8 mouse cellular contexts compared by ENCODE assay signal in the genomic region with DNA sequence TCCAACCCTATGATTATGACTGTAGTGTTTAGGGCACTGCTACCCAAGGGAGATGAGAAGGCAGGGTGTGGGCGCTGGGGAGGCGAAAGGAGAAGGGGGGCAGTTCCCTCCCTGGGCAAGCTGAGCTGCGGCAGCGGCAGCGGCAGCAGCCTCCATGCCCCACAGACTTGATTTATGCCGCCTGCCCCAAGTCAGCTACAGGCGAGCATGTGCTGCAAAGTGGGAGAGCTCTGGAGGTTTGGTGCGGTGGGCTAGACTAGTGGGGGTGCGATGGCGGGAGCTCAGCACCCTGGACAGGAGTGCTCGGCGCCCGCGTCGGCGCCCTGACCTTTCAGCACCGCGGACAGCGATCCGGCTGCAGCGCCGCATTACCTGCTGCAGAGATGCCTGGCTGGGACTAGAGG. TPM values are rescaled to one million over a fixed set of nuclear protein-coding genes. Genes with fewer than 3 reads are reported as not detected.
DNase-seq lines count a peak whose midpoint lies in the region; ATAC-seq and TF ChIP-seq lines count a peak whose summit lies in the region.

No protein-coding gene starts in this region.

- ATAC-seq in frontal cortex, adult (ENCODE audit: low TSS enrichment) = peak; percentile 44
- ATAC-seq in hematopoietic stem cell, adult 5-6 weeks (replicated peaks in 1 of 2; ENCODE audit: insufficient read depth in 1 of 2, low FRiP score in 2 of 2, low TSS enrichment in 1 of 2, low read depth in 1 of 2, poor library complexity in 2 of 2, severe bottlenecking in 2 of 2) = peak; percentile 98 to 99

- peak overlapping the region; percentile 89 for H3K4me3 ChIP-seq in layer of hippocampus, adult 2 months
- H3K4me3 ChIP-seq in lung, adult 2 months (replicated peaks; ENCODE audit: extremely low read depth, low read depth, low read length) = no peak overlapping the region

- WGBS in lung, adult 2 months = 1% methylated on average over 22 of the region's 22 CpGs

- H3K4me1 ChIP-seq in lung, adult 2 months (ENCODE audit: control insufficient read depth, insufficient read depth, low read length) = no peaks in the 10 kb centered on the region

- peak; percentile 48 for DNase-seq in MN1 (ENCODE audit: low spot score)
- DNase-seq in cerebellum, adult 8-10 months = peak; percentile 66
- DNase-seq in layer of hippocampus, adult 2 months (ENCODE audit: low spot score in 2 of 2) = peak; percentile 44 to 45
- DNase-seq in lung, adult 2 months = peak; percentile 70
- peak; percentile 75 for DNase-seq in ovary, postnatal 10 days (ENCODE audit: low spot score)
- peak; percentile 59 for DNase-seq in urinary bladder, postnatal 10 days (ENCODE audit: low spot score)

- H3K27ac ChIP-seq in layer of hippocampus, adult 2 months = peak overlapping the region; percentile 95

- TF ChIP-seq POLR2A in lung, adult 2 months (IDR thresholded peaks at IDR 0.05; ENCODE audit: borderline replicate concordance, extremely low read depth, low read depth, low read length) = no peak

- no peak for TF ChIP-seq CTCF in layer of hippocampus, adult 2 months (conservative IDR thresholded peaks at IDR 0.05)
- no peak for TF ChIP-seq CTCF in lung, adult 2 months (IDR thresholded peaks at IDR 0.05; ENCODE audit: insufficient read depth, low read length)

RNA-seq across cellular contexts. Expression of a gene that starts 0.8 kb away (rescaled TPM):
- not detected in 2 replicates for total RNA-seq in hematopoietic stem cell, adult 5-6 weeks (2017)
- 1,000 to 10,000 TPM; 2,121 to 2,268 TPM for total RNA-seq in layer of hippocampus, adult 2 months (2021)
- polyA plus RNA-seq in lung, adult 2 months (2012; rRNA removed) = 0.22 and 0.24 TPM in 2 replicates

Comparison
In these comparisons a context has a peak if more than half of its experiments do, and no peak if none do; other contexts are left out.
1. RNA of a gene that starts 0.8 kb away (total RNA-seq): 2,121 to 2,268 TPM in layer of hippocampus, adult 2 months; not detected in hematopoietic stem cell, adult 5-6 weeks; every median in the first group is over 1,000 times any median in the second.
2. Peak in every context shown above with its lines, with median percentiles within 50 percentile points of each other: DNase-seq.